Mouse (Mus musculus) lung, adult 2 months (tissue): ENCODE data around the gene Oscp1.

ENCODE experiments used
- CTCF ChIP-seq: fragments of 200-500 bp; IDR thresholded peaks from 2 replicates; pipeline ENCODE4 v1.5.1; 2011; ENCODE audit warnings: mild to moderate bottlenecking, low read length, control low read depth; ENCODE audit not compliant: insufficient read depth
- POLR2A ChIP-seq: fragments of 200-500 bp; IDR thresholded peaks from 2 replicates; pipeline ENCODE4 v1.6.1; 2011; ENCODE audit warnings: low read depth, mild to moderate bottlenecking, control low read depth, low read length, borderline replicate concordance; ENCODE audit errors: extremely low read depth

DNA sequence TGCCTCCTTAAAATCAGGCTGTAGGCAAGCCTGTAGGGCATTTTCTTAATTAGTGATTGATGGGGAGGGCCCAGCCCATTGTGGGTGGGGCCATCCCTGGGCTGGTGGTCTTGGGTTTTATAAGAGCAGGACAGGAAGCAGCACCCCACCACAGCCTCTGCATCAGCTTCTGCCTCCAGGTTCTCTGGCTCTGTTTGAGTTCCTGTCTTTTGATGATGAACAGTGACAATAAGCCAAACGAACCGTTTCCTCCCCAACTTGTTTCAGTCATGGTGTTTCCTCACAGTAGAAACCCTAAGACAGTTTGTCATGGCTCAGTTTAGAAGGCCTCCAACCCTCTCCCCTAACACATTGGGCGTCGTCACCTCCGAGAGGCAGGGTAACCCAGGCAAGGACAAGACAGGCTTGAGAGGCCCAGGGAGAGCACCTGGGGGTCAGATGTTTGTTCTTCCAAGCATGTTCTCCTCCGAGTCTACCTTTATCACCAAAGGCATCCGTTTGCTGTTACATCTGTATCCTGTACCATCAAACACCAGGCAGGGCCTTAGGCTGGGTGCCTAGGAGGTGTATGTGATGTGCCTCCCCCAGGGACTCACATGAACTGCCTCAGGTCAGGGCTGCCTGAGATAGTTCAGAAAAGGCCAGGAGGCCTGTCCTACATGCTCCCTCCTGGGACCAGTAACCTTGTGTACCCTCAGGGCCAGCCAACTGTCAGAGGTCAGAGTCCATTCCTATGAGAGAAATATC lies 31.9 kb downstream of the Oscp1 start:
- no peak for TF ChIP-seq CTCF
- TF ChIP-seq POLR2A: no peak
